Mouse (Mus musculus): ENCODE measurements around the gene Cnih1.
"Not testable (repeated sequence)": the region's sequence is repeated elsewhere in the genome, so short reads cannot be mapped to it uniquely, and the experiment has no call there.

Gene Cnih1

GRCm38 (mm10) chr14:46770036-46770435, 18.2 kb downstream of the Cnih1 start:
- Histone ChIP-seq H3K36me3 (ENCODE audit: control insufficient read depth, insufficient read depth, low read length, poor library complexity, severe bottlenecking) (no peaks in the 10 kb centered on the region; the same call in 1 of the 2 replicates), H3K27me3 (ENCODE audit: control insufficient read depth, insufficient read depth, low read length, poor library complexity, severe bottlenecking) (no peaks in the 10 kb centered on the region)
- DNase-seq (ENCODE audit: low read depth, low spot score), result no peak

DNA sequence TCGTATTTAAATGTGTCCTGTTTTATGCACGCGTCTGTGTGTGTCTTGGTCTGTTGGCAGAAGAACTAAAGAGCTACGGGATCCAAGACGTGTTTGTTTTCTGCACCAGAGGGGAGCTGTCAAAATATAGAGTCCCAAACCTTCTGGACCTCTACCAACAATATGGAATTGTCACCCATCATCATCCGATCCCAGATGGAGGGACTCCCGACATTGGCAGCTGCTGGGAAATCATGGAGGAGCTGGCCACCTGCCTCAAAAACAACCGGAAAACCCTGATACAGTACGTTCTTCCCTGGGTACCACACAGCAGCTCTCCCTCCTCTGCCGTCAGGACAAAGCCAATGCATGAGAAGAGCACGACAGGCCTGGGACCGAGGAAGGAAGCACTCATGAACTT, 21.1 kb downstream of the Cnih1 start:
- DNase-seq (ENCODE audit: low read depth, low spot score), result no peak
- Histone ChIP-seq H3K27me3 (ENCODE audit: control insufficient read depth, insufficient read depth, low read length, poor library complexity, severe bottlenecking) (no peaks in the 10 kb centered on the region), H3K36me3 (ENCODE audit: control insufficient read depth, insufficient read depth, low read length, poor library complexity, severe bottlenecking) (no peaks in the 10 kb centered on the region; the same call in 1 of the 2 replicates)

DNA sequence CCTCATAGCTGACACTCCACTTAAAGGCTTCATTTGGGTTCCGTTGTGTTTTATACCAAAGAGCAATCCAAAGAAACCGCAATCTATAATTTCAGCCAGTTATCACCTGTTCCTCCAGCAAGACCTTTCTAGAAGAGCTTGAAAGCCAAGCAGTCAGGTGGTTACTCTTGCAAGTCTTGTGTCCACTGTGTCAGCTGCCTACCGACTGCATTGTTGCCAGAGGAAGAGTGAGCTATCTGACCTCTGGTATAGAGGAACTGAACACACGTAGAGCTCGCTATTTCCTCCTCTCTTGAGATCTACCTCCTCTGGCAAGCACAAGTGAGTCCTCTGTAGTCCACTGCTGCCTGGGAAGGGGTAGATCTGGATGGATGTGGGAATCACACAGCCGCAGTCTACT, 27.0 kb downstream of the Cnih1 start:
- no peaks in the 10 kb centered on the region for H3K36me3 ChIP-seq (ENCODE audit: control insufficient read depth, insufficient read depth, low read length, poor library complexity, severe bottlenecking)
- DNase-seq (ENCODE audit: low read depth, low spot score), result peak; percentile 36
- H3K27me3 ChIP-seq (ENCODE audit: control insufficient read depth, insufficient read depth, low read length, poor library complexity, severe bottlenecking), result no peaks in the 10 kb centered on the region

DNA sequence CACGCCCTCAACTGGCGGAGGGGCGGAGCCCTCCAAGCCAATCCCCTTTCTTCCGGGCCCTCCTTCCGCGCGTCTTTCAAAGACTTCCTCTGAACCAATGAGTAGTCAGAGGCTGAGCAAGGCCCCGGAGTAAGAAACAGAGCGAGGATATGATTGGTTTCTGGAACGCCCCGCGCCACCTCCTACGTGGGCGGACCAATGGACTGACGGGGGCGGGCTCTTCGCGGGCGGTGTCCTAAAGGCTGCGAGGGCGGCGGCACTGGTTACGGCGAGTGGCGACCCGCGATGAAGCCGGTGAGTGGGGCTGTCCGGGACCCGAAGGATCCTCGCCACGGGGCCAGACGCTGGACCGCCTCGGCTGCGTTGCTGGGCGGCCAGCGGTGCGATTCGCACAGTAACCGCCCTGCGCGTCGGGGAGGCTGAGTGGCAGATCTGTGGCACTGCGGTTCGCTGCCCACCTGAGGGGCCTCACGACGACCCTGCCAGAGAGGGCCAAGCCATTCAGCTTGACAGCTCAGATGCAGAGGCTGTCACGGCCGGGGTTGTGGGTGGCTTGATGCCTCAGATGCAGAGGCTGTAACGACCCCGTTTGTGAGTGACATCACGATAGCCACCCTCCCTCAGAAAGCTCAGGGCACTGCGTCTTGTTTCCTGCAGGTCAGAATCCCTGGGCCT, 27.7 kb downstream of the Cnih1 start, which contains the start of gene Cdkn3:
TSS of gene Cdkn3 (plus strand) at position 187 of the 675 bp plus-strand sequence.
- H3K27me3 ChIP-seq (ENCODE audit: control insufficient read depth, insufficient read depth, low read length, poor library complexity, severe bottlenecking), result no peaks in the 10 kb centered on the region
- H3K36me3 ChIP-seq (ENCODE audit: control insufficient read depth, insufficient read depth, low read length, poor library complexity, severe bottlenecking), result no peaks in the 10 kb centered on the region
- DNase-seq (ENCODE audit: low read depth, low spot score), result peak; percentile 96

DNA sequence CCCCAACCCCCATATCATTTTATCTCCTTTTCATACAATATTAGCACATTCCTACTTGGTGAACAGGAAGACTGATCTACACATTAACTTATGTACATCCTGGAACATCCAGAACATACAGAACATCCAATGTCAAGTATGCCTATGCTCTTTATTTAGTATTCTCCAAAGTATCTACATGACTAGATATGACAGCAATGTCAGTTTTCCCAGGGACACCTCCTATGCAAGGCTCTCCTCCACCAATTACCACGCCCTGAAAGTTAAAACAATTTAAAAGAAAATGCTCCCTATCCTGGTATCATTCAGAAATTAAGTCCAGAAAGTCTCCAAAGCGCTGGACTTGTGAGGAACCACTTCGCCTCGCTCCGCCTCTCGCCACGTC, 28.2 kb downstream of the Cnih1 start:
- H3K36me3 ChIP-seq (ENCODE audit: control insufficient read depth, insufficient read depth, low read length, poor library complexity, severe bottlenecking), result no peaks in the 10 kb centered on the region
- no peak for DNase-seq (ENCODE audit: low read depth, low spot score)

DNA sequence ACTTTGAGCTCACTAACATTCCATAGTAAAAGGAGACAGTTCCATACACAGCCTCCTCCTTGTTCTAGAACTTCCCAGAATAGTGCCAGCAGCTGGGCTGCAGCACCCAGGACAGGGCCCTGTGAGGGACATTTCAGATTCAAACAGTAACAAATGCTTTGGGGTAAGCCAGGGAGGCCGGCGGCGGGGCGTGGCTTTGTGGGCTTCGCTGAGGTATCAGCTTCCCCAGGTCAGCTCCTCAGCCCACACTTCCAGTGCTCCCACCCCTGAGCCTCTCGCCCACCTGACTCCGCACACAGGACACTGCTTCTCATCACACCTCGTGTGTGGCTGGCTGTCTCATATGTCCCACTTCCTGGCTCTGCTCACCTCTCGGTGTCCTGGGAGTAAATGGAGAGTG, 30.5 kb downstream of the Cnih1 start:
- Histone ChIP-seq H3K36me3 (ENCODE audit: control insufficient read depth, insufficient read depth, low read length, poor library complexity, severe bottlenecking) (no peaks in the 10 kb centered on the region), H3K27me3 (ENCODE audit: control insufficient read depth, insufficient read depth, low read length, poor library complexity, severe bottlenecking) (no peaks in the 10 kb centered on the region)
- DNase-seq (ENCODE audit: low read depth, low spot score), result no peak

More for the DNA sequence above, 28.2 kb downstream of the Cnih1 start:
- H3K27me3 ChIP-seq (ENCODE audit: control insufficient read depth, insufficient read depth, low read length, poor library complexity, severe bottlenecking), result no peaks in the 10 kb centered on the region

DNA sequence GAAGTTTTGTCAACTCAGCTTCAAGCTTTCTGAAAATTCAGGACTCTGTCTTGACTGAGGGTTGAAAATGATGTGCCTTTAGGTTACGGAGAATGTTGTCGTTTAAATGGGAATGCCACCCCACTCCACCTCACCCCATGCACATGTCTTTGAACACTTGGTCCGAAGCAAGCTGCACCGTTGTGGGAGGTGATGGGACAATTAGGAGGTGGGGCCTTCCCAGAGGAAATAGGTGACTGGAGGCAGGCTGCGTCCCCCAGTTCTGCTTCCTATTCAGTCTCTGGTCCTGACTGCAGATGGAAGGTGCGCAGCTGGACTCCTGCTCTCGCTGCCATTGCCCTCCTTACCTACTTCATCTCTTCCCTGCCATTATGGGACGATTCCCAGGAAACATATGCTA, 32.4 kb downstream of the Cnih1 start:
- no peaks in the 10 kb centered on the region for H3K27me3 ChIP-seq (ENCODE audit: control insufficient read depth, insufficient read depth, low read length, poor library complexity, severe bottlenecking)
- no peak for DNase-seq (ENCODE audit: low read depth, low spot score)

DNA sequence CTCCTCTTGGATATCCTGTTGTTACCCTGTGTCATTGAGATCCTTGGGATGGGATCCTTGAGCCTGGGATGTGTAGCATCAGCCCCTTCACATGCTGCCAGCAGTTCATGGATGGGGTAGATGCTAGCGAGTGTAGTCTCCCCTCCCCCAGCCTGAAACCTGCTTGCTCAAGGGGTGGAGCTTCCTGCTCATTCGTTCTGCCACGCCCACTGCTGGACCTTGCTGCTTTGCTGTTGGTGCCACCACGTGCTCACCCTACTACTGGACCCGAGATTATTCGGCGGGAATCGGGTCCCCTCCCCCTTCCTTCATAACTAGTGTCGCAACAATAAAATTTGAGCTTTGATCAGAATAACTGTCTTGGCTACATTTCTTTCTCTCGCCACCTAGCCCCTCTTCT, 33.8 kb downstream of the Cnih1 start:
- DNase-seq (ENCODE audit: low read depth, low spot score); H3K36me3 ChIP-seq (ENCODE audit: control insufficient read depth, insufficient read depth, low read length, poor library complexity, severe bottlenecking); H3K27me3 ChIP-seq (ENCODE audit: control insufficient read depth, insufficient read depth, low read length, poor library complexity, severe bottlenecking): not testable (repeated sequence)

More for the DNA sequence above, 32.4 kb downstream of the Cnih1 start:
- H3K36me3 ChIP-seq (ENCODE audit: control insufficient read depth, insufficient read depth, low read length, poor library complexity, severe bottlenecking), result no peaks in the 10 kb centered on the region

DNA sequence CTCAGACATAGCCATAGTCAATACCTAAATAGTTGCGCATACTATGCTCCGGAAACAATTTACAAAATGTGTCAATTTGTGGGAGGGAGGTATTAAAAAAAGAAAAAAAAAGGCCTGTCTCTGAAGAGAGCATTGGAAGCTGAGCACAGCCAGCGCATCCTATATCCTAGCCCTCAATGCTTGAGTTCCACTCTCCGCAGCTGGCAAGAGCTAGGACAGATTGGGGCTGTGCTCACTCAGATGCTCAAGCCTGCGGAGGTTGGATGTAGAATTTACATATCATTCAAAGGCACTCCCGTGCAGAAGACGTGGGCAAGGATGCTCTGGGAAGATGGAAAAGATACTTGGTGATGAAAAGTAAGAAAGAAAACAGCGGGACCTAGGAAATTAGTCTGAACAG, 42.8 kb downstream of the Cnih1 start:
- DNase-seq (ENCODE audit: low read depth, low spot score), result no peak
- Histone ChIP-seq H3K36me3 (ENCODE audit: control insufficient read depth, insufficient read depth, low read length, poor library complexity, severe bottlenecking) (no peaks in the 10 kb centered on the region), H3K27me3 (ENCODE audit: control insufficient read depth, insufficient read depth, low read length, poor library complexity, severe bottlenecking) (no peaks in the 10 kb centered on the region)

GRCm38 (mm10) chr14:46742674-46743073, 45.5 kb downstream of the Cnih1 start:
- Histone ChIP-seq H3K36me3 (ENCODE audit: control insufficient read depth, insufficient read depth, low read length, poor library complexity, severe bottlenecking) (no peaks in the 10 kb centered on the region), H3K27me3 (ENCODE audit: control insufficient read depth, insufficient read depth, low read length, poor library complexity, severe bottlenecking) (no peaks in the 10 kb centered on the region)
- peak; percentile 5 for DNase-seq (ENCODE audit: low read depth, low spot score)

GRCm38 (mm10) chr14:46737346-46737745, 50.9 kb downstream of the Cnih1 start:
- H3K27me3 ChIP-seq (ENCODE audit: control insufficient read depth, insufficient read depth, low read length, poor library complexity, severe bottlenecking); H3K36me3 ChIP-seq (ENCODE audit: control insufficient read depth, insufficient read depth, low read length, poor library complexity, severe bottlenecking); DNase-seq (ENCODE audit: low read depth, low spot score): not testable (repeated sequence)

DNA sequence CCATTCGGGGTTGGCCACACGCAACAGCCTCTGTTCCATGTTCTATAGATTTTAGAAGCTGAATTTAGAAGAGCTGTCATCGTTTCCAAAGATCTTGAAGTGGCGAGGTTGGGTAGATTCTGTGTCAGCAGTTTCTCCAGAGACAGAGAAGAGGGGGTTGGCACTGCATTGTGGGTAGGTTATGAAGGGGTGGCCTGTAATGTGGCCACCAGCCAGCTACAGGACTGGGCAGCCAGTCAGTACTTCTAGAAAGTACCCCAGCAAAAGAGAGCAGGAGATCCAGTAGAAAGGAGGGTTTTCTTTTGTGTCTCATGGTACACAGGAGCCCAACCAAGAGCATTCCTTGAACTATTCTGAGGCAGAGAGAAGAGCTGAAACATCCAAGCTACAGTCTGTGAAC, 51.8 kb downstream of the Cnih1 start:
- no peak for DNase-seq (ENCODE audit: low read depth, low spot score)
- Histone ChIP-seq H3K27me3 (ENCODE audit: control insufficient read depth, insufficient read depth, low read length, poor library complexity, severe bottlenecking) (no peaks in the 10 kb centered on the region), H3K36me3 (ENCODE audit: control insufficient read depth, insufficient read depth, low read length, poor library complexity, severe bottlenecking) (no peaks in the 10 kb centered on the region)

DNA sequence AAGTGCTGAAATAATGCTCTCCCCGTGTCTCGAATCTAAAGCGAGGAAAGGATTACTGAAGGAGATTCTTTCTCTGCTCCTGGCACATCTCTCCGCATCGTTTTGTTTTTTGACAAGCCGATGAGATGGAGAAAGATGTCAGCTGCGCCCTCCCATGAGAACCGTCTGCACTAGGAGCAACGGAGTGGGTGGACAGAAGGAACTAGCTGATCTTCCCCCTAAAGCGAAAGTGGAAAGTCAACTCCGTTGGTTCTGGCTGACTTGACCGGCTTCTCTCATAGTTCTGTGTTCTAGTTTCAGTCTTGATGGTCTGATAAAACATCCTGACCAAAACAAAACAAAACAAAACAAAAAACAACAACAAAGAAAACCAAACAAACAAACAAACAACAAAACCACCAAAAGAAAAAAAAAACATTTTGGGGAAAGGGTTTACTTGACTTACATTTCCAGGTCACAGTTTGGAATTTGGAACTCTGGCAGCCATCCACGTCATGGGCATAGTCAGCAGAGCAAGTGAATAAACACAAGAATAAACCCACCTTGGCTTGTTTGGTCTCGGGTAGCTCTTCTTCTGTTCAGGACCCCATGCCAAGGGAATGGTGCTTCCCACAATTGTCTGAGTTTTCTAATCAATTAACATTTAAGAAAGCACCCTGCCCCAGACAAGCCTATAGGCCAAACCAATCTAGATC, 53.3 kb downstream of the Cnih1 start:
- DNase-seq (ENCODE audit: low read depth, low spot score), result no peak
- no peaks in the 10 kb centered on the region for H3K36me3 ChIP-seq (ENCODE audit: control insufficient read depth, insufficient read depth, low read length, poor library complexity, severe bottlenecking)
- no peaks in the 10 kb centered on the region for H3K27me3 ChIP-seq (ENCODE audit: control insufficient read depth, insufficient read depth, low read length, poor library complexity, severe bottlenecking)

- H3K36me3 ChIP-seq (ENCODE audit: control insufficient read depth, insufficient read depth, low read length, poor library complexity, severe bottlenecking), result no peaks in the 10 kb centered on the region
- H3K27me3 ChIP-seq (ENCODE audit: control insufficient read depth, insufficient read depth, low read length, poor library complexity, severe bottlenecking), result no peaks in the 10 kb centered on the region
Measured at GRCm38 (mm10) chr14:46734262-46734661, 53.9 kb downstream of the Cnih1 start.

GRCm38 (mm10) chr14:46725743-46726142, 62.5 kb downstream of the Cnih1 start:
- peak; percentile 43 for DNase-seq (ENCODE audit: low read depth, low spot score)
- Histone ChIP-seq H3K36me3 (ENCODE audit: control insufficient read depth, insufficient read depth, low read length, poor library complexity, severe bottlenecking) (no peaks in the 10 kb centered on the region), H3K27me3 (ENCODE audit: control insufficient read depth, insufficient read depth, low read length, poor library complexity, severe bottlenecking) (no peaks in the 10 kb centered on the region)

More at GRCm38 (mm10) chr14:46734262-46734661, 53.9 kb downstream of the Cnih1 start:
- DNase-seq (ENCODE audit: low read depth, low spot score), result no peak

All from splenic B cell, adult 2 months (primary cell).